Mouse (Mus musculus): ENCODE measurements at regions not wholly inside any gene's neighbourhood (a gene's known extent, or its start where the extent isn't known, plus 50 kb on each side); places are given as distances from the start of the nearest gene placed in this dataset.

GRCm38 (mm10) chr5:142332744-142333143 is 68.6 kb upstream of the Foxk1 start:
- Histone ChIP-seq H3K4me3 (ENCODE audit: low read length) (no peak overlapping the region), H3K9me3 (ENCODE audit: low read length) (no peaks in the 10 kb centered on the region), H3K27ac (no peak overlapping the region), H3K27me3 (ENCODE audit: insufficient read depth, low read length) (no peaks in the 10 kb centered on the region), H3K4me1 (ENCODE audit: insufficient read depth, low read length) (no peaks in the 10 kb centered on the region), H3K9ac (replicated peaks; ENCODE audit: low read length) (no peak overlapping the region), H3K4me2 (ENCODE audit: low read depth, low read length) (no peak overlapping the region), H3K36me3 (ENCODE audit: insufficient read depth, low read length) (no peaks in the 10 kb centered on the region)
- no peak for TF ChIP-seq CTCF (IDR thresholded peaks at IDR 0.05; ENCODE audit: low read depth)
- DNase-seq (ENCODE audit: low spot score) (no peak), ATAC-seq (no peak)
- WGBS = 52% methylated on average over 9 of the region's 9 CpGs

DNA sequence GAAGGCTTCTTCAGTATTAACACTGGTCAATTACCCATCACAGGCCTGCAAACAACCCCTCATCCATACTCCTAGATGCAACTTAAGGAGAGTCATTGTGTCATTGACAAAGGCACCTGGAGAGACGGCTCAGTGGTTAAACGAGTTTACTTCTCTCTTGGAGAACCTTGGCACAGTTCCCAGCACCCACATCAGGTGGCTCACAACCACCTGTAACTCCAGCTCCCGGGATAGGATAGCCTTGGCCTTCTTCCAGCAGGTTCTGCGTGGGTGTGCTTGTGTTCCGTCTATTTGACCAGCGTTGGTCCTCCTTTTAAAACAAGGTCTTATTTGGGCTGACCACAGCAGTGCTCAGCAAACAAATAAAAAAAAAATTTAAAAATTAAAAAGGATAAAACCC is 63.9 kb upstream of the Foxk1 start:
- Histone ChIP-seq H3K4me1 (ENCODE audit: insufficient read depth, low read length) (no peaks in the 10 kb centered on the region), H3K9ac (replicated peaks; ENCODE audit: low read length) (no peak overlapping the region), H3K36me3 (ENCODE audit: insufficient read depth, low read length) (no peaks in the 10 kb centered on the region), H3K4me2 (ENCODE audit: low read depth, low read length) (no peak overlapping the region), H3K27me3 (ENCODE audit: insufficient read depth, low read length) (no peaks in the 10 kb centered on the region), H3K4me3 (ENCODE audit: low read length) (no peak overlapping the region), H3K9me3 (ENCODE audit: low read length) (no peaks in the 10 kb centered on the region), H3K27ac (no peak overlapping the region)
- TF ChIP-seq CTCF (IDR thresholded peaks at IDR 0.05; ENCODE audit: low read depth) = no peak
- DNase-seq (ENCODE audit: low spot score) = no peak
- ATAC-seq = no peak
- WGBS = 73% methylated on average over 6 of the region's 6 CpGs

- DNase-seq (ENCODE audit: low spot score) (no peak), ATAC-seq (no peak)
- no peak for TF ChIP-seq CTCF (IDR thresholded peaks at IDR 0.05; ENCODE audit: low read depth)
- no peaks in the 10 kb centered on the region for H3K27me3 ChIP-seq (ENCODE audit: insufficient read depth, low read length)
- no peak overlapping the region for H3K9ac ChIP-seq (replicated peaks; ENCODE audit: low read length)
- H3K4me3 ChIP-seq (ENCODE audit: low read length) = no peak overlapping the region
- H3K4me2 ChIP-seq (ENCODE audit: low read depth, low read length) = no peak overlapping the region
- H3K9me3 ChIP-seq (ENCODE audit: low read length) = no peaks in the 10 kb centered on the region
- H3K4me1 ChIP-seq (ENCODE audit: insufficient read depth, low read length) = no peaks in the 10 kb centered on the region
- 61% methylated on average over 11 of the region's 11 CpGs for WGBS
- H3K27ac ChIP-seq = no peak overlapping the region
- no peaks in the 10 kb centered on the region for H3K36me3 ChIP-seq (ENCODE audit: insufficient read depth, low read length)
Observed at GRCm38 (mm10) chr5:142338051-142338450, 63.2 kb upstream of the Foxk1 start.

DNA sequence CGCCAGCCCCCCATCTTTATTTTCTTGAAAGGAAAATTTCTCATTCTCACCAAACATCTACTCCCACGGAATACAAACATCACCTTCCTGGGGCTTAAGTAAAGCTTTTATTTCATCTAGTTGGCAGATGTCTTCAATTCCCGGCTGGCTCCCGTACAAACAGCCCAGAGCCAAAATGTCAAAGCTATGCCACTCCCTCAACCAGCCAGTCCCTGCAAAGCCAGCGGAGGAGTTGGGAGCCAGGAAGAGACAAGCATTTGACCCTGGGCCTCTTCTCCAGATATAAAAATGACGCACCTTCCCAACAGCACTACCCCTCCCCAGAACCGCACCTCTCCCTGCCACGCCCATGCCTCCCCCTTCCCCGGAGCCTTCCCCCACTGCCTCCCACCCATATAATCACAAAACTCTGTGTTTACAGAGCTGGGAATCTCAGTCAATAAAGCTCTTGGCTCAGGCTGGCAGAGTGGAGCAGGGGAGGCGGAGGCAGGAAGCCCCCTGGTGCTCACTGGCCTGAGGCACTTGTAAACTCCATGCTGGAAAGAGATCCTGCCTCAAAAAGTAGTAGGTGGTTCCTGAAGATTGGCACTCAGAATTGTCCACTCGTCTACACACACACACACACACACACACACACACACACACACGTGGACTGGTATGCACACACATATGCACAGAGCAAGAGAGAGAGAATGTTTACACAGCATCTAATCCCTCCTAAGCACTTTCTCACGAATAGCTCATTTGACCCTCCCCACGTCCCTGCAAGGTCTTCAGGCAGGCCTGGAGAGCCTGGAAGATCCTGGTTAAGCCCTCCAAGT is 60.9 kb upstream of the Foxk1 start:
- peak; percentile 44 for DNase-seq (ENCODE audit: low spot score)

DNA sequence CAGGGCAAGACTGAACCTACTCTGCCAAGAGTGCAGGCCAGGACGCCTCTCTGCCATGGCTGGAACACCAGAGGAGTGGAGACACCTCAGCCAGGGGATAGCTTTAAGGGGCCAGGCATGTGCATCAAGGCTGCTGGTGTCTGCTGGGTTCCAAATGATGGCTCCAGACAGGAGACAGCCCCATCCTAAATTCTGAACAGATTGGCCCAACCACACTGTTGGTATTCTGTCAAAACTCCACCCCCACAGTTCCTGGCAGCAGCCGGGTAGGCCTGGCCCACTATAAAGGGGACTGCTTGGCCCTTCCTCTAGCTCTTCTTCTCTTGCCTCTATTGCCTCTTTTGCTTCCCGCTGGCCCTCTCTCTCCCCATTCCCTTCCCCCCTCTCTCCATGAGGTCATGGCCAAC is 60.3 kb upstream of the Foxk1 start:
- H3K36me3 ChIP-seq (ENCODE audit: insufficient read depth, low read length) = no peaks in the 10 kb centered on the region
- H3K4me3 ChIP-seq (ENCODE audit: low read length) = no peak overlapping the region
- H3K27ac ChIP-seq = no peak overlapping the region
- H3K4me1 ChIP-seq (ENCODE audit: insufficient read depth, low read length) = no peaks in the 10 kb centered on the region
- no peak for TF ChIP-seq CTCF (IDR thresholded peaks at IDR 0.05; ENCODE audit: low read depth)
- H3K9ac ChIP-seq (replicated peaks; ENCODE audit: low read length) = no peak overlapping the region
- H3K4me2 ChIP-seq (ENCODE audit: low read depth, low read length) = no peak overlapping the region
- no peaks in the 10 kb centered on the region for H3K9me3 ChIP-seq (ENCODE audit: low read length)
- 62% methylated on average over 3 of the region's 3 CpGs for WGBS
- no peak for DNase-seq (ENCODE audit: low spot score)
- H3K27me3 ChIP-seq (ENCODE audit: insufficient read depth, low read length) = no peaks in the 10 kb centered on the region
- ATAC-seq = 0 out of 2 replicates have a peak, but pooled peaks have one; percentile 24

More for the DNA sequence above, 60.9 kb upstream of the Foxk1 start:
- Histone ChIP-seq H3K4me2 (ENCODE audit: low read depth, low read length) (no peak overlapping the region), H3K27ac (no peak overlapping the region), H3K4me1 (ENCODE audit: insufficient read depth, low read length) (no peaks in the 10 kb centered on the region), H3K9me3 (ENCODE audit: low read length) (no peaks in the 10 kb centered on the region), H3K27me3 (ENCODE audit: insufficient read depth, low read length) (no peaks in the 10 kb centered on the region), H3K4me3 (ENCODE audit: low read length) (no peak overlapping the region), H3K9ac (replicated peaks; ENCODE audit: low read length) (no peak overlapping the region), H3K36me3 (ENCODE audit: insufficient read depth, low read length) (no peaks in the 10 kb centered on the region)
- WGBS = 56% methylated on average over 14 of the region's 14 CpGs
- no peak for ATAC-seq
- no peak for TF ChIP-seq CTCF (IDR thresholded peaks at IDR 0.05; ENCODE audit: low read depth)

DNA sequence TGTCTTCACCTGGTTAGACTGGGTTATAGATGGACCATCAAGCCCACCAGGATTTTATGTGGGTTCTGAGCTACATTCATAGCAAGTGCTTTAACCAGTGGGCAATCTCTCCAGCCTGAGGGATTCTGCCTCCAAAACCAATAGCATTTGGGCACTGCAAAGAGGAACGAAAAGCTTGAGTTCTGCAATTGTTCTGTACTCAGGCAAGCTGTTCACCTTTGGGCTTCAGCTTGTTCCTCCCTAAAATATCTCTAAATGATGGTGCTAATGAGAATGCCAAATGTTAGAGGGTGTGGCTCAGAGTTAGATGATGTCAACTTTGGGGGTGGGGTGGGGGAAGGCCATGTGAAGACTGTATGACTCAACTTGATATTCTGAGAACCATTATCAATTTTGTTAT is 54.8 kb upstream of the Foxk1 start:
- Histone ChIP-seq H3K4me3 (ENCODE audit: low read length) (no peak overlapping the region), H3K4me2 (ENCODE audit: low read depth, low read length) (no peak overlapping the region), H3K4me1 (ENCODE audit: insufficient read depth, low read length) (no peaks in the 10 kb centered on the region), H3K27ac (no peak overlapping the region), H3K9ac (replicated peaks; ENCODE audit: low read length) (no peak overlapping the region), H3K9me3 (ENCODE audit: low read length) (0 out of 2 replicates have a peak, but pooled peaks cover 2% of the 10 kb centered on the region), H3K36me3 (ENCODE audit: insufficient read depth, low read length) (no peaks in the 10 kb centered on the region), H3K27me3 (ENCODE audit: insufficient read depth, low read length) (no peaks in the 10 kb centered on the region)
- no peak for TF ChIP-seq CTCF (IDR thresholded peaks at IDR 0.05; ENCODE audit: low read depth)
- WGBS = 87% methylated on average over 1 of the region's 1 CpGs
- ATAC-seq (no peak), DNase-seq (ENCODE audit: low spot score) (no peak)

- DNase-seq (ENCODE audit: low spot score) (peak; percentile 32), ATAC-seq (no peak)
- Histone ChIP-seq H3K4me2 (ENCODE audit: low read depth, low read length) (no peak overlapping the region), H3K27ac (no peak overlapping the region), H3K27me3 (ENCODE audit: insufficient read depth, low read length) (no peaks in the 10 kb centered on the region), H3K36me3 (ENCODE audit: insufficient read depth, low read length) (no peaks in the 10 kb centered on the region), H3K9ac (replicated peaks; ENCODE audit: low read length) (no peak overlapping the region), H3K4me3 (ENCODE audit: low read length) (no peak overlapping the region), H3K9me3 (ENCODE audit: low read length) (0 out of 2 replicates have a peak, but pooled peaks cover 2% of the 10 kb centered on the region), H3K4me1 (ENCODE audit: insufficient read depth, low read length) (no peaks in the 10 kb centered on the region)
- WGBS = 62% methylated on average over 5 of the region's 5 CpGs
- peak; percentile 38 for TF ChIP-seq CTCF (IDR thresholded peaks at IDR 0.05; ENCODE audit: low read depth)
Observed at GRCm38 (mm10) chr5:142350574-142350973, 50.7 kb upstream of the Foxk1 start.

All from hindbrain, postnatal 0 days (tissue).